In genomic region chr2:145880887-145881747, GRCm38 (mm10) we compare ENCODE assay signal across 9 mouse cellular contexts. TPM values are rescaled to one million over a fixed set of nuclear protein-coding genes. Genes with fewer than 3 reads are reported as not detected.
DNase-seq lines count a peak whose midpoint lies in the region; ATAC-seq and TF ChIP-seq lines count a peak whose summit lies in the region.
"Had no signal": no experiment of that assay in that cellular context is flagged by ENCODE, and none has a peak within 500 bp of the region (broad histone marks: within the 10 kb centered on the region; RNA-seq: fewer than 3 reads in every experiment).

No protein-coding gene starts in this region.

- H3K27ac ChIP-seq in lung, embryonic 15.5 days, result peak overlapping the region; percentile 11
- peak overlapping the region; percentile 60 for H3K27ac ChIP-seq in hindbrain, embryonic 12.5 days
- peak overlapping the region; percentile 31 for H3K27ac ChIP-seq in small intestine, adult 2 months (ENCODE audit: insufficient read depth, low read depth, low read length)

- H3K9ac ChIP-seq in lung, embryonic 15.5 days, result no peak overlapping the region
- no peak overlapping the region for H3K9ac ChIP-seq in hindbrain, embryonic 12.5 days

- peaks cover 64% of the 10 kb centered on the region for H3K36me3 ChIP-seq in lung, embryonic 15.5 days
- H3K36me3 ChIP-seq in hindbrain, embryonic 12.5 days, result peaks cover 36% of the 10 kb centered on the region
- H3K36me3 ChIP-seq in small intestine, adult 2 months (ENCODE audit: control insufficient read depth, insufficient read depth, low read length), result peaks cover 78% of the 10 kb centered on the region

- intact Hi-C loops in gastrocnemius, postnatal 14 days (cut with DNase I; ENCODE audit: low total_unique reads), result loop anchor here (10.0 kb wide), 1 partner anchor 186 kb away; no protein-coding TSS in a partner anchor

- peaks cover 18% of the 10 kb centered on the region for H3K4me1 ChIP-seq in lung, embryonic 15.5 days
- H3K4me1 ChIP-seq in lung, adult 2 months (ENCODE audit: control insufficient read depth, insufficient read depth, low read length), result peaks cover 29% of the 10 kb centered on the region
- H3K4me1 ChIP-seq in hindbrain, embryonic 12.5 days, result peaks cover 5% of the 10 kb centered on the region; the same call in 1 of the 2 replicates
- peaks cover 2% of the 10 kb centered on the region for H3K4me1 ChIP-seq in small intestine, adult 2 months (ENCODE audit: control insufficient read depth, insufficient read depth, insufficient read length, low read length)

- H3K4me3 ChIP-seq in lung, embryonic 15.5 days, result no peak overlapping the region
- no peak overlapping the region for H3K4me3 ChIP-seq in lung, adult 2 months (replicated peaks; ENCODE audit: extremely low read depth, low read depth, low read length)
- no peak overlapping the region for H3K4me3 ChIP-seq in hindbrain, embryonic 12.5 days
- H3K4me3 ChIP-seq in small intestine, adult 2 months (ENCODE audit: low read depth, low read length), result no peak overlapping the region

- H3K9me3 ChIP-seq in lung, embryonic 15.5 days, result no peaks in the 10 kb centered on the region
- no peaks in the 10 kb centered on the region for H3K9me3 ChIP-seq in hindbrain, embryonic 12.5 days (replicated peaks)

- no peaks in the 10 kb centered on the region for H3K27me3 ChIP-seq in lung, embryonic 15.5 days
- H3K27me3 ChIP-seq in hindbrain, embryonic 12.5 days, result no peaks in the 10 kb centered on the region
- no peaks in the 10 kb centered on the region for H3K27me3 ChIP-seq in small intestine, adult 2 months (ENCODE audit: control insufficient read depth, insufficient read depth, low read length)

- TF ChIP-seq CTCF in lung, adult 2 months (IDR thresholded peaks at IDR 0.05; ENCODE audit: insufficient read depth, low read length), result no peak
- no peak for TF ChIP-seq CTCF in small intestine, adult 2 months (IDR thresholded peaks at IDR 0.05; ENCODE audit: extremely low read depth, insufficient read length, insufficient replicate concordance, low read depth, low read length)

- no peak for ATAC-seq in lung, embryonic 15.5 days (ENCODE audit: borderline replicate concordance, extremely low read depth, low FRiP score, low TSS enrichment)
- no peak for ATAC-seq in hindbrain, embryonic 12.5 days (ENCODE audit: low FRiP score)

- no peak overlapping the region for H3K4me2 ChIP-seq in lung, embryonic 15.5 days
- no peak overlapping the region for H3K4me2 ChIP-seq in hindbrain, embryonic 12.5 days (replicated peaks)

- peak; percentile 39 for DNase-seq in gastrocnemius, postnatal 25 days
- no peak for DNase-seq in gastrocnemius, postnatal 14 days
- no peak for DNase-seq in lung, adult 2 months
- no peak for DNase-seq in layer of hippocampus, adult 18-20 months (ENCODE audit: low spot score in 2 of 2)
- no peak for DNase-seq in urinary bladder, postnatal 36 days (ENCODE audit: low spot score in 2 of 2)
- DNase-seq: thymus, adult 2 months had no signal

- 71% methylated on average over 11 of the region's 11 CpGs for WGBS in lung, embryonic 15.5 days
- 33% methylated on average over 11 of the region's 11 CpGs for WGBS in lung, adult 2 months
- WGBS in hindbrain, embryonic 12.5 days, result 60% methylated on average over 11 of the region's 11 CpGs
- WGBS in small intestine, adult 2 months, result 69% methylated on average over 11 of the region's 11 CpGs

- no peak for TF ChIP-seq POLR2A in lung, adult 2 months (IDR thresholded peaks at IDR 0.05; ENCODE audit: borderline replicate concordance, extremely low read depth, low read depth, low read length)
- no peak for TF ChIP-seq POLR2A in small intestine, adult 2 months (IDR thresholded peaks at IDR 0.05; ENCODE audit: low read depth, low read length)

RNA-seq across cellular contexts. Expression of gene Naa20, which starts 20.8 kb away (rescaled TPM):
- total RNA-seq in gastrocnemius, postnatal 25 days (2021), result 10 to 100 TPM; 54.6 to 57.2 TPM
- total RNA-seq in gastrocnemius, postnatal 14 days (2021), result 10 to 100 TPM; 42.3 to 45.8 TPM
- polyA plus RNA-seq in lung, embryonic 15.5 days (2015; fragmentation: Nextera tagmentation; extraction: Ambion mirVana), result 160 and 163 TPM in 2 replicates
- polyA plus RNA-seq in lung, adult 2 months (2012; rRNA removed), result 23.5 and 27.3 TPM in 2 replicates
- 115 and 125 TPM in 2 replicates for polyA plus RNA-seq in hindbrain, embryonic 12.5 days (2016; fragmentation: Nextera tagmentation; extraction: Ambion mirVana)
- polyA plus RNA-seq in small intestine, adult 2 months (2012; rRNA removed), result 7.4 and 13.2 TPM in 2 replicates
- total RNA-seq in layer of hippocampus, adult 18-20 months (2021), result 10 to 100 TPM; 66.3 to 68.5 TPM

RNA-seq across cellular contexts. Expression of gene Cfap61, which starts 53.5 kb away (rescaled TPM):
- total RNA-seq in gastrocnemius, postnatal 25 days (2021), result not detected
- not detected for total RNA-seq in gastrocnemius, postnatal 14 days (2021)
- polyA plus RNA-seq in lung, embryonic 15.5 days (2015; fragmentation: Nextera tagmentation; extraction: Ambion mirVana), result 0.29 and 1.2 TPM in 2 replicates
- polyA plus RNA-seq in lung, adult 2 months (2012; rRNA removed), result 5.8 and 6.2 TPM in 2 replicates
- 3.0 and 3.6 TPM in 2 replicates for polyA plus RNA-seq in hindbrain, embryonic 12.5 days (2016; fragmentation: Nextera tagmentation; extraction: Ambion mirVana)
- not detected in 2 replicates for polyA plus RNA-seq in small intestine, adult 2 months (2012; rRNA removed)
- total RNA-seq in layer of hippocampus, adult 18-20 months (2021), result 1 to 10 TPM; 3.4 to 3.5 TPM

RNA-seq across cellular contexts. Expression of gene Crnkl1, which starts 53.7 kb away (rescaled TPM):
- 10 to 100 TPM; 13.3 to 14.2 TPM for total RNA-seq in gastrocnemius, postnatal 25 days (2021)
- 10 to 100 TPM; 13.1 TPM for total RNA-seq in gastrocnemius, postnatal 14 days (2021)
- 23.8 and 28.1 TPM in 2 replicates for polyA plus RNA-seq in lung, embryonic 15.5 days (2015; fragmentation: Nextera tagmentation; extraction: Ambion mirVana)
- 6.6 and 10.5 TPM in 2 replicates for polyA plus RNA-seq in lung, adult 2 months (2012; rRNA removed)
- polyA plus RNA-seq in hindbrain, embryonic 12.5 days (2016; fragmentation: Nextera tagmentation; extraction: Ambion mirVana), result 39.0 and 41.5 TPM in 2 replicates
- polyA plus RNA-seq in small intestine, adult 2 months (2012; rRNA removed), result 3.2 and 5.2 TPM in 2 replicates
- 10 to 100 TPM; 23.1 to 23.2 TPM for total RNA-seq in layer of hippocampus, adult 18-20 months (2021)
